Mouse (Mus musculus) mouse trophoblast stem cell (cell line): ENCODE results near the gene Morc3.

Source experiments
- in situ Hi-C, 2 experiments: fragments of 300-500 bp; cut with MseI, MboI; formaldehyde crosslinking; loops; 2 replicates in 1 of 2; 3 replicates in 1 of 2; pipeline ENCODE4 v1.15.1; 2025

Morc3 gene

GRCm38 (mm10) chr16:93883423-93884085 is 51.6 kb downstream of the Morc3 start, which contains the start of gene Chaf1b:
Gene Chaf1b, plus strand, starts transcription at chr16:93883901.
- in situ Hi-C loops: no loop called here

- in situ Hi-C loops: no loop called here
These were observed 52.3 kb downstream of the Morc3 start for GRCm38 (mm10) chr16:93884086-93884721.

- in situ Hi-C loops: no loop called here
These were observed 52.8 kb downstream of the Morc3 start for GRCm38 (mm10) chr16:93884722-93885113.

GRCm38 (mm10) chr16:93888481-93888880 is 56.6 kb downstream of the Morc3 start:
- in situ Hi-C loops: no loop called here

- in situ Hi-C loops: no loop called here
These were observed 59.2 kb downstream of the Morc3 start for GRCm38 (mm10) chr16:93890948-93891604.

GRCm38 (mm10) chr16:93893285-93893684 is 61.4 kb downstream of the Morc3 start:
- in situ Hi-C loops: no loop called here

GRCm38 (mm10) chr16:93903027-93903426 is 71.1 kb downstream of the Morc3 start:
- in situ Hi-C loops: no loop called here

GRCm38 (mm10) chr16:93906156-93907014 is 74.5 kb downstream of the Morc3 start:
- in situ Hi-C loops: no loop called here

GRCm38 (mm10) chr16:93907761-93908160 is 75.8 kb downstream of the Morc3 start:
- in situ Hi-C loops: no loop called here

GRCm38 (mm10) chr16:93908196-93908595 is 76.3 kb downstream of the Morc3 start:
- in situ Hi-C loops: no loop called here

- in situ Hi-C loops: no loop called here
These were observed 78.0 kb downstream of the Morc3 start for GRCm38 (mm10) chr16:93909936-93910335.

GRCm38 (mm10) chr16:93910735-93911665 is 79.1 kb downstream of the Morc3 start:
- in situ Hi-C loops: no loop called here

GRCm38 (mm10) chr16:93912158-93912557 is 80.2 kb downstream of the Morc3 start:
- in situ Hi-C loops: no loop called here

GRCm38 (mm10) chr16:93912808-93913207 is 80.9 kb downstream of the Morc3 start:
- in situ Hi-C loops: no loop called here

- in situ Hi-C loops: no loop called here
These were observed 82.1 kb downstream of the Morc3 start for GRCm38 (mm10) chr16:93913881-93914576.

- in situ Hi-C loops: no loop called here
These were observed 83.5 kb downstream of the Morc3 start for GRCm38 (mm10) chr16:93915338-93915849.

GRCm38 (mm10) chr16:93917712-93918678 is 86.1 kb downstream of the Morc3 start:
- in situ Hi-C loops: no loop called here

GRCm38 (mm10) chr16:93918679-93919060 is 86.7 kb downstream of the Morc3 start:
- in situ Hi-C loops: no loop called here

GRCm38 (mm10) chr16:93919189-93919588 is 87.3 kb downstream of the Morc3 start:
- in situ Hi-C loops: no loop called here
